Mouse (Mus musculus) 3T3-L1 (cell line): ENCODE results near the gene Olfr1121.
"Not testable (repeated sequence)": the region's sequence is repeated elsewhere in the genome, so short reads cannot be mapped to it uniquely, and the experiment has no call there.

Source experiments
- DNase-seq: peaks from one replicate; pipeline ENCODE4 v3.0.0-alpha.2; 2015; ENCODE audit warnings: low read depth, low spot score

The Olfr1121 gene

DNA sequence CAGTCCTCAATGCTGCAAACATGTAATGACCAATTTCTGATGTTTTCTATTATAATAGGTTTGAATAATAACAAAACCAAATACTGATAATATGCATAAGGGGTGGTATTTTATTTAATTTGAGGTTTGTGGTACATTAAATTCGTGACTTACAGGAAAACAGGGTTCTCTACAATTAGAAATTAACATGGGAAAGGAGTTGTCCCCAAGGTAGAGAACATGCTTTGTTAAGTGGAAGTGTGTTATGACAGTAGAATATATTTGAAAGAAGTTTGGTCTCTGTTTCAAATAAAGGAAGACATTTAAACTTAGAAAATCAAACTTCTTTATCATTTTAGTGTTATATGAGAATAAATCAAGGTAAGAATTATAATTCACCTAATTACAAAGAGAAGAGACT, at the start of gene Olfr1121:
Gene Olfr1121, plus strand, starts transcription at position 301 of the 400 bp plus-strand sequence.
- no peak for DNase-seq

DNA sequence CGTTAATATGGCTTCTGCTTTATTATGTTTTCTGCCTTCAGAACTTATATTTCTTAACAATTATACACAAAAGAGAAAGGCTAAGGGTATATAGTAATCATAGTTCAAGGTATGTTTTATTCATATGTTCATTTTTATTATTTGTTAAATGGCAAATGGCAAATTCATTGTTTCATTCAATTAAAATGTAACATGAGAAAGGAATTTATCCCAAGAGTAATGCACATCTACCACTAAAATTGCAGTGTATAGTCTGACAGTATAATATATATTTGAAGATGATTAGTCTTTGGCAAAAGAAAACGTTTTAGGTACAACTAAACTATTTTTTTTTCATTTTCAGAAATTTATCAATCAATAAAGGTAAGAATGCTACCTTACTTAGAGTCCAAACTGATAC, 15.2 kb upstream of the Olfr1121 start, which contains the start of gene Olfr1120:
Gene Olfr1120, plus strand, starts transcription at position 301 of the 400 bp plus-strand sequence.
- DNase-seq: no peak

DNA sequence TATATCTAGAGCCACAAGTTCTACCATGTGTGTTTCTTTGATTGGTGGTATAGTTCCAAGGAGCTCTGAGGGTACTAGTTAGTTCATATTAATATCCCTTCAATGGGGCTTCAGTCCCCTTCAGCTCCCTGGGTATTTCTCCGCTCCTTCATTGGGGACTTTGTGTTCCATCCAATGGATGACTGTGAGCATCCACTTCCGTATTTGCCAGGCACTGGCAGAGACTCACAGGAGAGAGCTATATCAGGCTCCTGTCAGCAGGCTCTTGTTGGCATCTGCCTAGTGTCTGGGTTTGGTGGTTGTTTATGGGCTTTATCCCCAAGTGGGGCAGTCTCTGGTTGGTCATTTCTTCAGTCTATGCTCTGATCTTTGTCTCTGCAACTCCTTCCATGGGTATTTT, 9.6 kb upstream of the Olfr1121 start:
- not testable (repeated sequence) for DNase-seq

DNA sequence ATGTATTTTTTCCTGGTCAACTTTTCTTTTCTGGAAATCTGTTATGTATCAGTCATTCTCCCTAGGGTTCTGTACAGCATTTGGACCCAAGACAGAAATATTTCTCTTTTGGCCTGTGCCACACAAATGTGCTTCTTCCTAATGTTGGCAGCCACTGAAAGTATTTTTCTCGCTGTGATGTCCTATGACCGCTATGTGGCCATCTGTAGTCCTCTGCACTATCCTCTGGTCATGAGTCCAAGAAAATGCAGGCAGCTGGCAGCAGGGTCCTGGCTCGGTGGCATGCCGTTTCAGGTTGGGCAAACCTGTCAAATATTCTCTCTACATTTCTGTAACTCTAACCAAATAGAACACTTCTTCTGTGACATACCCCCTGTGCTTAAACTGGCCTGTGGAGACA, 2.0 kb downstream of the Olfr1121 start:
- no peak for DNase-seq

DNA sequence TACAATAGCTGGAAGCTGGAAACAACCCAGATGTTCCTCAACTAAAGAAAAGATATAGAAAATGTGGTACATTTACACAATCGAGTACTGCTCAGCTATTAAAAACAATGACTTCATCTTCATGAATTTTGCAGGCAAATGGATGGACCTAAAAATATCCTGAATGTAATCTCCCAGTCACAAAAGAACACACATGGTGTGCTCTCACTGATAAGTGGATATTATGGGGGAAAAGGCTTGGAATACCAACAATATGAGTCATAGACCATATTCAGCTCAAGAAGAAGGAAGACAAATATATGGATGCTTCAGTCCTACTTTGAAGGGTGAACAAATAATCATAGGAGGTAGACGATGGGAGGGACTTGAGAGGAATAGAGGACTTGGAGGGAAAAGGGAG, 14.2 kb downstream of the Olfr1121 start:
- DNase-seq: no peak

DNA sequence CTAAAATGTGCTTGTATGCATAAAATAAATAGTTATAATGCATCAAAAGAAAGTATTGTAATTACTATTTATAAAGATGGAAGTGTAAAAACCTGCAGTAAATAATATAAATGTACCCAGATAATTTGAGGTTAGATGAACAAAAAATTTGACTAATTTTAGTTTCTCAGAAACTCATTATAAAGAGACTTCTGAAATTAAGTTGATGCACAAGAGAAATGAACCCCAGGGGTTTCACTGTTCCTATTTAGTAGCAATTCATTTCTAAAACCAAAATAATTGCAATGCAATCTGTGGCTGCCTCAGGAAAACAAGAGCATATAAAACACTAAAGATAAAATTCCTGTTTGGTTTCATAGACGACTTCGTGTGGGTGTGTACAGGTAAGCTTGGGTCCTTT, 15.9 kb downstream of the Olfr1121 start, which contains the start of gene Olfr1122:
Gene Olfr1122, plus strand, starts transcription at position 301 of the 400 bp plus-strand sequence.
- no peak for DNase-seq

DNA sequence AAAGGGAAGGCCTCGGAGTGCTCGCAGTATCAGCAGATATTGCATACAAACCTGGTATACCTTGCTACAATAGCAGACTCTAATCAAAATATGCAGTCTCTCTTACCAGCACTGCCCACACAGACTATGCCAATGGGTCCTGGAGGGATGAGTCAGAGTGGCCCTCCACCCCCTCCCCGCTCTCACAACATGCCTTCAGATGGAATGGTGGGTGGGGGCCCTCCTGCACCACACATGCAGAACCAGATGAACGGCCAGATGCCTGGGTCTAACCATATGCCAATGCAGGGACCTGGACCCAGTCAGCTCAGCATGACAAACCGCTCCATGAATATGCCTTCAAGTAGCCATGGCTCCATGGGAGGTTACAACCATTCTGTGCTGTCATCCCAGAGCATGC, 23.9 kb downstream of the Olfr1121 start:
- DNase-seq: not testable (repeated sequence)

DNA sequence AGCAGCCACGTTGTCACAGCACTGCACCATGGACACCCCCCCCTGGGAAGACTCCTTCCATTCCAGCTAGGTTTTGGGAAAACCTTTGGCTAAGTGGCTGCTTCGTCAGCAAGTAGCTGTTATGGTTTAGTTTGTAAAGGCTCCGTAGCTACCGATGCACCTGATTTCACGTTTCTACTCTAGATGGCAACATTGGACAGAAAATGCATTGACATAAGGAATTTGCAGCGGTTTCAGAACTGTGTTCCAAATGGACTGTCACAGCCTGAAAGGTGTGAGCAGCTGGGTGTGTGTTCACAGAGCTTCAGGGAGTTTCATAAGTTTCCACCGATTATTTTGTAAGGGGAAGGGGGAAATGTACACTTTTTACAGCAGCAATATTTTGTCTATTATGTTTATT, 25.0 kb downstream of the Olfr1121 start:
- not testable (repeated sequence) for DNase-seq

DNA sequence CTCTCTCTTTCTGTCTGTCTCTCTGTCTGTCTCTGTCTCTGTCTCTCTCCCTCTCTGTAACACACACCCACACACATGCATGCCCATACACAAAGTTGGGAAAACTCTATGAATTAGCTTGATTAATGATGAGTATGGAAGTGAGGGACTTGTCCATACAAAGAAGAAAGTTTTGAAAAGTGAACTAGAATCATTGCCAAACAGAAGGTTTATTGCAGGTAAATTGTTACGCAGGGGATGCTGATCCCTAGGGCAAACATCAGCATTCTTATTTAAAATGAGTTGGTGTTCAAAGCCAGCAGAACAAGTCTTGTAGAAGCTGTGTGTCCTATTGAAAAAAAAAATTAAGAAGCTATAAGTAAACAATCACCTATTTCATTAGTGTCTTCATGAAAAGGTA, 46.6 kb downstream of the Olfr1121 start, which contains the start of gene Olfr1123:
Gene Olfr1123, plus strand, starts transcription at position 301 of the 400 bp plus-strand sequence.
- DNase-seq: no peak
